Mouse (Mus musculus): ENCODE data around the gene Iqsec2.

The Iqsec2 gene

GRCm38 (mm10) chrX:152143941-152144741 lies at the start of gene Iqsec2:
Gene Iqsec2 (plus strand): TSS chrX:152144268.
- DNase-seq (ENCODE audit: low spot score in 2 of 2) = no peak

- DNase-seq (ENCODE audit: low spot score in 2 of 2) = no peak
Observed at GRCm38 (mm10) chrX:152097572-152097971, 46.5 kb upstream of the Iqsec2 start.

GRCm38 (mm10) chrX:152121687-152122086 lies 22.4 kb upstream of the Iqsec2 start:
- DNase-seq (ENCODE audit: low spot score in 2 of 2) = no peak

GRCm38 (mm10) chrX:152130777-152131176 lies 13.3 kb upstream of the Iqsec2 start:
- DNase-seq (ENCODE audit: low spot score in 2 of 2) = no peak

GRCm38 (mm10) chrX:152132029-152132428 lies 12.0 kb upstream of the Iqsec2 start:
- no peak for DNase-seq (ENCODE audit: low spot score in 2 of 2)

- no peak for DNase-seq (ENCODE audit: low spot score in 2 of 2)
Observed at GRCm38 (mm10) chrX:152135195-152135594, 8.9 kb upstream of the Iqsec2 start.

GRCm38 (mm10) chrX:152144742-152145214 lies 710 bp downstream of the Iqsec2 start:
- no peak for DNase-seq (ENCODE audit: low spot score in 2 of 2)

GRCm38 (mm10) chrX:152146150-152146549 lies 2.1 kb downstream of the Iqsec2 start:
- DNase-seq (ENCODE audit: low spot score in 2 of 2) = no peak

GRCm38 (mm10) chrX:152146691-152147090 lies 2.6 kb downstream of the Iqsec2 start:
- no peak for DNase-seq (ENCODE audit: low spot score in 2 of 2)

- peak; percentile 8 to 33 for DNase-seq (ENCODE audit: low spot score in 2 of 2)
Observed at GRCm38 (mm10) chrX:152147451-152148116, 3.5 kb downstream of the Iqsec2 start.

GRCm38 (mm10) chrX:152148706-152149105 lies 4.6 kb downstream of the Iqsec2 start:
- DNase-seq (ENCODE audit: low spot score in 2 of 2) = no peak

- peak in 1 of 2 experiments; percentile 38 for DNase-seq (ENCODE audit: low spot score in 2 of 2)
Observed at GRCm38 (mm10) chrX:152151709-152152108, 7.6 kb downstream of the Iqsec2 start.

GRCm38 (mm10) chrX:152158294-152158693 lies 14.2 kb downstream of the Iqsec2 start:
- DNase-seq (ENCODE audit: low spot score in 2 of 2) = no peak

GRCm38 (mm10) chrX:152161404-152161803 lies 17.3 kb downstream of the Iqsec2 start:
- no peak for DNase-seq (ENCODE audit: low spot score in 2 of 2)

GRCm38 (mm10) chrX:152164061-152164460 lies 20.0 kb downstream of the Iqsec2 start:
- no peak for DNase-seq (ENCODE audit: low spot score in 2 of 2)

GRCm38 (mm10) chrX:152166161-152166560 lies 22.1 kb downstream of the Iqsec2 start:
- DNase-seq (ENCODE audit: low spot score in 2 of 2) = no peak

- DNase-seq (ENCODE audit: low spot score in 2 of 2) = no peak
Observed at GRCm38 (mm10) chrX:152168521-152168920, 24.5 kb downstream of the Iqsec2 start.

GRCm38 (mm10) chrX:152171041-152172026 lies 27.3 kb downstream of the Iqsec2 start:
- no peak for DNase-seq (ENCODE audit: low spot score in 2 of 2)

- peak in 1 of 2 experiments; percentile 4 for DNase-seq (ENCODE audit: low spot score in 2 of 2)
Observed at GRCm38 (mm10) chrX:152172487-152172935, 28.4 kb downstream of the Iqsec2 start.

GRCm38 (mm10) chrX:152175284-152175683 lies 31.2 kb downstream of the Iqsec2 start:
- peak in 1 of 2 experiments; percentile 6 for DNase-seq (ENCODE audit: low spot score in 2 of 2)

- DNase-seq (ENCODE audit: low spot score in 2 of 2) = no peak
Observed at GRCm38 (mm10) chrX:152177897-152178296, 33.8 kb downstream of the Iqsec2 start.

Measured in natural killer cell, adult 2 months (primary cell).